Mouse (Mus musculus): ENCODE data around the gene Gng2.

Gng2 gene

GRCm38 (mm10) chr14:19860281-19860680, 117.1 kb downstream of the Gng2 start:
- DNase-seq (ENCODE audit: low spot score) = no peak

GRCm38 (mm10) chr14:19858808-19859776, 118.3 kb downstream of the Gng2 start:
- DNase-seq (ENCODE audit: low spot score) = no peak

- no peak for DNase-seq (ENCODE audit: low spot score)
Measured at GRCm38 (mm10) chr14:19858279-19858678, 119.1 kb downstream of the Gng2 start.

- DNase-seq (ENCODE audit: low spot score) = no peak
Measured at GRCm38 (mm10) chr14:19853471-19853870, 124.0 kb downstream of the Gng2 start.

DNA sequence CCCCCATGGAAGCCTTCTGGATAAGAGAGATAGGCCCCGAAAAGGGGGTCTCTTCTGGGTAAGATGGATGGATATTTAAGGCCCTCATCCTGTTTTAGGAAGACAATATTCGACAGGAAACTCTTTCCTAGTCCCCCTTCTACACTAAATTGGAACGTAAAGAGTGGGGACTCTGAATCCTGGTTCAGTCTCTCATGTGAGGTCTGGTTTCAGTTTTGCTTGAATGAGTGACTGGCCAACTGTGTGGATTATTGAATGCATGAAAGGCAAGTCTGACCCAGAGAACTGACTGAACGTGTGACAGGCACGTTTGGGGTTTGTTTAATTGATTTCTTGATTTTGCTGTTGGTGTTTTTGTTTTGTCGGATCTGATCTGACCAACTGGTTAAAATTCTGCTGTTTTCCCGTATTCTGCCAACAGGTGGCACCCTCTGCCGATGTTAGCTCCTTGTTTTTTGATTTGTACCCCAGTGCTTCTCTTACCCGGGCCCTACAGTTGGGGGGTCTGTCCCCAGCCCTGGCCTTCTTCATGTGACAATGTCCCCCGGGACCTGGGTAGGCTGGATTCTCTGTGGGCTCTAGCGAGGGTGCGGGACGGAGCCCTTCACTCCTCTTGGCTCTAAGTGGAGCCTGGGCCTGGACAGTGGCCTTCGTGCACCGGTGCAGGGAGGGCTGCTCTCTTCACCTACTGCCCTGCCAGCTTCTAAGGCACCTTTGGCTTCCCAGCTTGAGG, 137.7 kb downstream of the Gng2 start:
- peak; percentile 41 for DNase-seq (ENCODE audit: low spot score)

- no peak for DNase-seq (ENCODE audit: low spot score)
Measured at GRCm38 (mm10) chr14:19836289-19836688, 141.1 kb downstream of the Gng2 start.

DNA sequence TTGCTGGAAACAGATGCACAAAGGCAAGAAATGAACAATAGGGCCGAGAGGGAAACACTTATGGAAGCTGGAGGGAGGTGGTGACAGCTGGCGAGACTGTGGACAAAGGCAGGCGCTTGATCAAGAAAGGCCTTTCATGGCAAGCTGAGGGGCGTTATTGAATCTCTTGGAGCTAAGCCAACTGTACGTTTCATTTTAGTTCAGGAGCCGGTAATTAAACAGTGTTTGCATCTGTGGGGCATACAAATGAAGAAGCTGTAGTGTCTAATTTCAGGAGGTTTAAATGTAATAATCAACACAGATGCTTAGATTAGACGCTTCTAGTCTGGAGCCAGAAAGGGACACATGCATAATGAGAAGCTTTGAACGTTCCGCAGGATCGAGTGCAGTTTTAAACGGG, 151.9 kb downstream of the Gng2 start:
- no peak for DNase-seq (ENCODE audit: low spot score)

DNA sequence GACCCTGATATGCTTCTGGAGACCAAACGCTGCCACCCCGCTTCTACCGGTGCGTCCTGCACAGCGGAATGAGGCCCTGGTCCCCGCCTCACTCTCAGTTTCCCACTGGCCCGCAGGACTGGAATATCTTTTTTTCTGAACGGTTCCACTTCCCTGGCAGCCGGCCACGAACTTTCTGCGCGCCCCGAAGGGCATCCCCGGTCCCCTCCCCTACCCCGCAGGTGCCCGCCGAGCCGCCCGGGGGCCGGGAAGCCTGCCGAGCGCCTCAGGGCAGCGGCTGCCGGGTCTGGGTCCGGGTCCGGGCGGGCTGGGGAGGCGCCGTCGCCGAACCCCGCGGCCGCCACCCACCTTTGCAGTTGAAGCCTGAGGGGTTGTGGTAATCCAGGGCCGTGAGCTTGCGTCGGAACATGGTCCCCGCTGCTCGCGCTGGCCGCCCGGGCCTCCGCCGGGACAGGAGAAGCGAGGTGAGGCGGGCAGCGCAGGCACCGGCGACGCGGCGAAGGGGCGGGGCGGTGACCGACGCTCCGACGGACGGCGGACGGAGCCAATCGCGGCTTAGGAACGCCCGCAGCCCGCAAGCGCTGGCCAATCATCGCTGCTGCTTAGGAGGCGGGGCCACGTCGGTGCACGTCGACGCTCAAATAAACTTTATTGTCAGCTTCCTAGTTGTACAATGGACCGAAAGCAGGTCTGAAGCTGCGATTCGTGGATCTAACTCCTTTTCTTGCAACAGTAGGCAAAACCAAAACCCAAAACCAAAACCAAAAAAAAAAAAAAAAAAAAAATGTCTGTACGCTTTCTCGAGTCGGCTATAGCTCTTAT, 153.9 kb downstream of the Gng2 start, which contains the start of gene Rtraf:
Gene Rtraf (minus strand): TSS at position 504 of the 822 bp plus-strand sequence.
- DNase-seq (ENCODE audit: low spot score) = peak; percentile 94
